Mouse (Mus musculus): ENCODE measurements around the gene Cbll1. TPM values are rescaled to one million over a fixed set of nuclear protein-coding genes. Genes with fewer than 3 reads are reported as not detected.

Cbll1 gene
- polyA plus RNA-seq, 1 experiment from 2014 or later, result 4.1 TPM

Other genes starting within 250 kb of the Cbll1 start
- 3.8 and 4.0 TPM in 2 replicates for gene Lamb1, start 234.4 kb downstream of the Cbll1 start, polyA plus RNA-seq (2015; fragmentation: Nextera tagmentation; extraction: Ambion mirVana)
- gene Dld, start 148.2 kb downstream of the Cbll1 start, polyA plus RNA-seq (2015; fragmentation: Nextera tagmentation; extraction: Ambion mirVana), result 66.2 and 74.5 TPM in 2 replicates
- gene Slc26a3, start 108.7 kb downstream of the Cbll1 start, polyA plus RNA-seq (2015; fragmentation: Nextera tagmentation; extraction: Ambion mirVana), result 0.03 and 0.07 TPM in 2 replicates
- gene Slc26a4, start 60.4 kb upstream of the Cbll1 start, polyA plus RNA-seq (2015; fragmentation: Nextera tagmentation; extraction: Ambion mirVana), result not detected in 2 replicates
- 17.8 and 21.9 TPM in 2 replicates for gene Bcap29, start 135.0 kb upstream of the Cbll1 start, polyA plus RNA-seq (2015; fragmentation: Nextera tagmentation; extraction: Ambion mirVana)
- 2.4 and 2.9 TPM in 2 replicates for gene Dus4l, start 155.2 kb upstream of the Cbll1 start, polyA plus RNA-seq (2015; fragmentation: Nextera tagmentation; extraction: Ambion mirVana)
- gene Cog5, start 155.3 kb upstream of the Cbll1 start, polyA plus RNA-seq (2015; fragmentation: Nextera tagmentation; extraction: Ambion mirVana), result 6.8 and 7.5 TPM in 2 replicates
- gene Gpr22, start 214.3 kb upstream of the Cbll1 start, polyA plus RNA-seq (2015; fragmentation: Nextera tagmentation; extraction: Ambion mirVana), result 0.03 TPM in 1 of 2 replicates, not detected in the other

All from liver, embryonic 15.5 days (tissue).